Mouse (Mus musculus): ENCODE data around the gene Gm2174. TPM values are rescaled to one million over a fixed set of nuclear protein-coding genes. Genes with fewer than 3 reads are reported as not detected.

The Gm2174 gene
- total RNA-seq (2021) = not detected
- long read RNA-seq, experiment 1 = 0 reads
- long read RNA-seq, experiment 2 = 0 reads

- no peak for DNase-seq
These were observed at the start of gene Gm2174 for GRCm38 (mm10) chrX:56447524-56448015. Gm2174 (plus strand) TSS chrX:56447965.

GRCm38 (mm10) chrX:56404646-56405045, 43.1 kb upstream of the Gm2174 start:
- DNase-seq = no peak

- DNase-seq = no peak
These were observed 42.3 kb upstream of the Gm2174 start for GRCm38 (mm10) chrX:56405482-56405881.

- DNase-seq = no peak
These were observed 41.6 kb upstream of the Gm2174 start for GRCm38 (mm10) chrX:56406128-56406527.

GRCm38 (mm10) chrX:56416277-56416676, 31.5 kb upstream of the Gm2174 start:
- DNase-seq = no peak

GRCm38 (mm10) chrX:56417541-56417940, 30.2 kb upstream of the Gm2174 start:
- DNase-seq = no peak

GRCm38 (mm10) chrX:56430601-56431000, 17.2 kb upstream of the Gm2174 start:
- DNase-seq = no peak

- no peak for DNase-seq
These were observed 11.9 kb upstream of the Gm2174 start for GRCm38 (mm10) chrX:56435758-56436283.

- no peak for DNase-seq
These were observed 1.0 kb upstream of the Gm2174 start for GRCm38 (mm10) chrX:56446487-56447428.

GRCm38 (mm10) chrX:56454671-56455371, 7.1 kb downstream of the Gm2174 start, which contains the start of gene Ints6l:
Ints6l (plus strand) TSS chrX:56454857.
- peak; percentile 33 for DNase-seq

- peak; percentile 76 for DNase-seq
These were observed 7.8 kb downstream of the Gm2174 start for GRCm38 (mm10) chrX:56455372-56456246.

- DNase-seq = no peak
These were observed 8.6 kb downstream of the Gm2174 start for GRCm38 (mm10) chrX:56456379-56456778.

- DNase-seq = no peak
These were observed 14.5 kb downstream of the Gm2174 start for GRCm38 (mm10) chrX:56462020-56462933.

- DNase-seq = no peak
These were observed 17.1 kb downstream of the Gm2174 start for GRCm38 (mm10) chrX:56464906-56465305.

GRCm38 (mm10) chrX:56467688-56468087, 19.9 kb downstream of the Gm2174 start:
- no peak for DNase-seq

GRCm38 (mm10) chrX:56468422-56468821, 20.7 kb downstream of the Gm2174 start:
- DNase-seq = no peak

- DNase-seq = no peak
These were observed 26.3 kb downstream of the Gm2174 start for GRCm38 (mm10) chrX:56474035-56474434.

- no peak for DNase-seq
These were observed 29.8 kb downstream of the Gm2174 start for GRCm38 (mm10) chrX:56477553-56477952.

GRCm38 (mm10) chrX:56481906-56482305, 34.1 kb downstream of the Gm2174 start:
- no peak for DNase-seq

GRCm38 (mm10) chrX:56489758-56490157, 42.0 kb downstream of the Gm2174 start:
- peak; percentile 74 for DNase-seq

All from gastrocnemius, postnatal 10 days (tissue).